Mouse (Mus musculus) layer of hippocampus, adult 9-11 months (tissue): ENCODE measurements around the gene Reps2.
A peak's percentile ranks its signal among the peaks of the same experiment; 100 is the strongest.

Source experiments
- DNase-seq: peaks from one replicate; pipeline ENCODE4 v3.0.0; 2022

Gene Reps2

DNA sequence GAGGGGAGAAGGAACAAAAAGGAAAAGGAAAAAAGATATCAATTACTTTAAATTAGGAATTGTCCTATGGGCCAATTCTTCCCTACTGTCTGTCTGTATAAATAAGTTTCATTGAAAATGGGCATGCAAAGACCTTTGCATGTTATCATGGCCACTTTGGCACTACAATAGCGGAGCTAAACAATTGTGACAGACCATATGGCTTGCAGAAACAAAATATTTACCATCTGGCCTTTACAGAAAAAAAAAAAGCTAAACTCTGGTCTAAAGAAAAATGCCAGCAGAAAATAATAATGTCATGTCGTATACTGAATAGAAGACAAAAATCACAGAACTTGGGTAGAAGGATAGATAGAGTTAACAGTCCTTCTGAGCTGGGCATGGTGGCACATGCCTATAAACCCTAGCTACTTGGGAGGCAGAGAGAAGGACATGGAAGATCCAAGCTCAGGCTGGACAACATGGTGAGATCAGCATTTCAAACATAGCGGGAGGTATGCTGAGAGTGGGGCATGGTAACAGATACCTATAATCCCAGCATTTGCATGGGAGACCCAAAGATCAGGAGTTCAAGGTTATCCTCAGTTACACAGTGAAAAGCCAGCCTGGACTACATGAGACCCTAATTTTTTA is 54.2 kb downstream of the Reps2 start:
- DNase-seq, result no peak

DNA sequence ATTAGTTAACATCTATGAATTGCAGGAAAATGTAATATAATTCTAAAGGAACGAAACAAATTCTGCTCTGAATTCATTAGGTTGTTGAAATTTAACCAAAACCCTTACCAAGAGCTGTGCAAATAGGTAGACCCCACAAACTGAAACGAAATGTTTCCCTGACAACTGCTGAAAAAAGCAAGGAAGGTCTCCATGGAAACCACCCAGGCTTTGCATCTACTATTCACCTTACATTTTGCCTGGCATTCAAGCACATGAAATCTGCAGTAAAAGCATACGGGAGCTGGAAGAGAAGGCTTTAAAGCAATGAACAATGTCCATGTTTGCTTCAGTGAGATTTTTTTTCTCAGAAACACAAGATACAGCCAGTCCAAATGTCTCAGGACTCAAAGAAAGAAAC is 59.1 kb downstream of the Reps2 start:
- peak; percentile 38 for DNase-seq

DNA sequence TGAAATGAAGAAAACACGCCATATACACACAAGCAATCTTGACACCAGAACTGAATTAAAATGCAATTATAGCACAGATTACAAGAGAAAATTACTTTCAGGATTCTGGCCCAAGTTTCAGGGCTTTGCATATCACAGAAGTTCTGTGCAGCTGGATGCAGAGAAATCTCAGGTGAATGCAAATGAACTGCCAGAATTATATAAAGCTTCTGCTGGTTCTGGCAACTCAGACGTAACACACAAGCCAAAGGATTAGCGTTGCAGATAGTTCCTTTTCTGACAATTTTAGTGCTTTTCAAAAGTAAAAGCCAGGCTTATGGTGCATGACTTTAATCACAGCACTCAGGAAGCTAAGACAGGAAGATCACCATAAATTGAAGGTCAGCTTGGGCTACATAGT is 62.9 kb downstream of the Reps2 start:
- DNase-seq, result no peak

GRCm38 (mm10) chrX:162568439-162568838 is 75.0 kb downstream of the Reps2 start:
- no peak for DNase-seq

DNA sequence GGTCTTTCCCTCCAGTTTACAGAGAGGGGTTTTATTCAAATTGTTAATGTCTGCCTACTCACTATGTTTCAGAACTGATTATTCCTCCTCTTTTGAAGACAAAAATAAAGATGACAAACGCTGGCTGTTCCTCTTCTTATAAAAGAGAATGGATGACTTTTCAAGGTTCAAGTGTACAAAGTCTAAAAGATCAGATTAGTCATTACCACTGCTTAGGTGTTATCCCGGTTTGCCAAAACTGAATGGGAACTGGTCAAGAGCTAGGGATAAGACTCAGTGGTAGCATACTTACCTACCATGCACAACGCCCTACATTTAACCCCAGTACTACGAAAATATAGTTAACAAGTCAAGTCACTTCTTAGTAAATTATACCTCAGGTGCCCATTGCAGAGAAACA is 77.9 kb downstream of the Reps2 start:
- no peak for DNase-seq

DNA sequence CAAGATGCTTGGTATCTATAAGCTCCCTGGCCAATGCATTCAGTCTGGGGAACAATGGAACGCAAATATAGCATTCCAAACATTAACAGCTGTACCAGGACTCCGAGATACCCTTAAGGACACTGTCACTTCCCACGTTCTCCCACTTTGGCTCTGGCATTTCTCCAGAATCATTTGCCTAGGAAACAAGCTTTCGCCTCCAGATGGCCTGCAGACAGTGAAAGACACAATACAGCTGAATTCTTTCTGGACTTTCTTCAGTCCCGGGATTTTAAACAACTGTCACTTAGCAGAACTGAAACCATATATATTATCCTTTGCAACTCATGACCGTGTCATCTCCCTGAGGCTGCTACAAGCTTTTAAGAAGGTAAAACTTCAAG is 87.0 kb downstream of the Reps2 start:
- DNase-seq, result peak; percentile 21

- DNase-seq, result no peak
Measured at GRCm38 (mm10) chrX:162555729-162556458, 87.6 kb downstream of the Reps2 start.

GRCm38 (mm10) chrX:162554513-162554912 is 88.9 kb downstream of the Reps2 start:
- peak; percentile 14 for DNase-seq

- DNase-seq, result no peak
Measured at GRCm38 (mm10) chrX:162552383-162552782, 91.1 kb downstream of the Reps2 start.

GRCm38 (mm10) chrX:162545037-162545436 is 98.4 kb downstream of the Reps2 start:
- no peak for DNase-seq

GRCm38 (mm10) chrX:162542576-162543227 is 100.7 kb downstream of the Reps2 start:
- peak; percentile 22 for DNase-seq

GRCm38 (mm10) chrX:162541961-162542360 is 101.5 kb downstream of the Reps2 start:
- no peak for DNase-seq

DNA sequence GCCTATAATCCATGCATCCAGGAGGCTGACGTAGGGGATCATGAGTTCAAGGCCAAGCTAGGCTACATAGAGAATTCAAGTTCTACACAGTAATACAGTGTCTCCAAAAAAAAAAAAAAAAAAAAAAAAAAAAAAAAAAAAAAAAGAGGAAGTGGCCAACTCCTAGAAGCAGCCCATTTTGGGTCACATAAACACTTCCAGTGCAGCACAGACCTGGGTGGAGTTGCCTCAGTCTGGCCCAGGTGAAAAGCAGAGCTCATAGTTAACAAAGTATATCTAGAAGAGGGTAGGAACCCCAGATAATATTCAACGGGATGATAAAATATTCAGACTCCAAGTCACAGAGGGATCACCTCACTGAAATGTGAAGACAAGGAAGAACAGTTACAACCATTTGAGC is 112.4 kb downstream of the Reps2 start:
- DNase-seq, result no peak

GRCm38 (mm10) chrX:162527240-162527639 is 116.2 kb downstream of the Reps2 start:
- peak; percentile 61 for DNase-seq

- no peak for DNase-seq
Measured at GRCm38 (mm10) chrX:162521831-162522514, 121.5 kb downstream of the Reps2 start.

GRCm38 (mm10) chrX:162521197-162521596 is 122.3 kb downstream of the Reps2 start:
- no peak for DNase-seq

DNA sequence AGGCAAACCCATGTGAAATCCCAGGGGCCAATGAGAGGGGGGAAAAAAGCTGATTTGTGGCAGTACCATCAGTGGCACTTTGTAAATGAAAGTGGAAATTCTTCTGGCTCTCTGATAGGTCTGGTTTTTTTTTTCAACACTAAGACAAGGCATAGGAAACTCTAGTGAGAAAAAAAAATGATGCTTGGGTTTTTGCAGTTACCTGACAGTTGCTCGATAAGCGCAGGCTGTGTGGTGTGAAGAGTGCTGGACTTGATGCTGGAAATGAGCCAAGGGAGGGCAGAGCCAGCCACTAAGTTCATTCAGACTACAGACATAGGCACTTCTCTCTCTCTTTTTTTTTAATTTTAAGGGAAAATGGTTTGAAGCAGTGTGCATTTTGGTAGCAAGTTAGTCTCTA is 123.1 kb downstream of the Reps2 start:
- no peak for DNase-seq

- no peak for DNase-seq
Measured at GRCm38 (mm10) chrX:162510426-162510980, 132.9 kb downstream of the Reps2 start.

- DNase-seq, result no peak
Measured at GRCm38 (mm10) chrX:162505186-162505585, 138.3 kb downstream of the Reps2 start.

DNA sequence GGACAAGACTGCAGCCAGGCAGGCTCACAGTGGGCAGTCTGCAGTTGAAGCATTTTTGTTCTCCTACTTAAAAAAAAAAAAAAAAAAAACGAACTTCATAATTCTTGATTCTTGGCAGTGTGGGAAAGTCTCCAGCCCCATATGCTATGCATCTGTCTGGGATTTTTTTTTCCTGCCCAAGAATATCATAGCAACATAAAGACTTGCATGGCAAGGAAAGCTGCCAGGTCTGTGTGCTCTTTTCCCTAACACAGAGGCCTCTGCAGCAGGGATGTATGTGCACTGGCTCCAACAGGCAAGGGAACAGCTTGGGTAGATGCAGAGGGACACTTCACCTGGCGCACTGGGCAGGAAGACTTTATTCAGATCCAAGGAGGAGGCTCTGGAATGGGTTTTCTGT is 140.0 kb downstream of the Reps2 start:
- no peak for DNase-seq

DNA sequence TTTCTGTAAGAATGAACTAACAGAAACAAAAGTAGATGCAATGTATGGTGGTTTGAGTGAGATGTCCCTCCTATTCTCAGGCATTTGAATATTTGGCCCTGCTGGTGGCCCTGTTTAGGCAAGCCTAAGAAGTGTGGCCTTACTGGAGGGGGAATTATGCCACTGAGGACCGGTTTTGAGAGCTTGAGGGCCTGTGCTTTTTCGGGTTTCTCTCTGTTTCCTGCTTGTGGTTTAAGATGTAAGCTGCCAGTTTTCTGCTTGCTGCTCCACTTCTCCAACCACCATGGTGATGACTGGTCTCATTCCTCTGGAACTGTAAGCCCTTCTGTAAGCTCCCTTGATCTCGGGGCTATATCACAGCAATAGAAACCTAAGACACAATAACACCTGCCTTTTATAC is 142.5 kb downstream of the Reps2 start:
- no peak for DNase-seq

GRCm38 (mm10) chrX:162496485-162496884 is 147.0 kb downstream of the Reps2 start:
- no peak for DNase-seq

DNA sequence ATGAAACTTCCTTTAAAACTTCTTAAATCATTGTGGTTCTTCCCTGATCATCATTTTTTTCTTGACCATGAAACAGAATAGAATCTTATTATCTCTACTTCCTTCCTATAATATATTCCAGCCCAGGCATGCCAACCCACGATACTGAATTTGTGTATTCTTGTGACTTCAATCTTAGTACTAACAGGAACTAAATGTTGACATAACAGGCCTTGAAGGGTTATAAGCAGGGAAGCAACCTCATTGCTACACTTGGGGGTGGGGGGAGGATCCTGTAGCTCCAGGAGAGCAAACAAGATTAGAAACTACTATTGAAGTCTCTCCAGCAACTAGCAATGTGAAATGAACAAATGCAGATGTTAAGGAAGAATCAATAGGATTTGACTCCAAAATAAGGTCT is 154.8 kb downstream of the Reps2 start:
- DNase-seq, result no peak
